Mouse (Mus musculus) G1E (cell line): ENCODE data around the gene Gdf3.

Experiments used
- CTCF ChIP-seq: IDR thresholded peaks from 2 replicates; pipeline ENCODE4 v1.5.1; 2012; ENCODE audit warnings: low read depth, low read length, inconsistent platforms, mixed read lengths
- GATA1 ChIP-seq: IDR thresholded peaks from 2 replicates; pipeline ENCODE4 v1.6.1; 2012; ENCODE audit warnings: borderline replicate concordance, low read length, inconsistent platforms, mixed read lengths
- GATA2 ChIP-seq: IDR thresholded peaks from 2 replicates; pipeline ENCODE4 v1.6.1; 2012; ENCODE audit warnings: low read depth, low read length, inconsistent platforms, borderline replicate concordance
- TAL1 ChIP-seq: conservative IDR thresholded peaks from 2 replicates; pipeline ENCODE4 v1.6.1; 2012; ENCODE audit warnings: low read depth, low read length, inconsistent platforms, mixed read lengths

DNA sequence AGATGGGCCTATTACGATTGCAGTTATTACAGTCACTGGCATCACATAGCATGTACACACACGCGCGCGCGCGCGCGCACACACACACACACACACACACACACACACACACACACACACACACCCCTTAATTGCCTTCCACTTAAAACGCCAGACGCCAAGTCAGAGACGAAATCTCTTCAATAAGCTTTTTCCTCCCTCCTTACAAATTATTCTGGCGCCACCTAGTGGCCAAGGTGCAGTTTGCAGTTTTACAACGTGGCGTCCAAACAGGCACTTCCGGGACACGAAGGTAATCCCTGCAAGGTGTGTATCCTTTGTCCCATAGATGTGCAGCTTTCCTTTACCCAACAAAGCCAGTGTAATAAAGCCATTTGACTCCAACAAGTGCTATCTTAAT, 49.5 kb downstream of the Gdf3 start:
- TF ChIP-seq CTCF, result peak; percentile 52
- no peak for TF ChIP-seq GATA1
- no peak for TF ChIP-seq TAL1
- no peak for TF ChIP-seq GATA2
